Mouse (Mus musculus) CH12.LX (cell line): ENCODE data around the gene Tpm1. TPM values are rescaled to one million over a fixed set of nuclear protein-coding genes. Genes with fewer than 3 reads are reported as not detected.

Source experiments
- DNase-seq: peaks from one replicate; pipeline ENCODE4 v3.0.0-alpha.2; 2013; ENCODE audit errors: extremely low read depth
- H3K27ac ChIP-seq: 2 replicates; pipeline ENCODE4 v1.5.1; 2012; ENCODE audit warnings: low read depth, mild to moderate bottlenecking, control low read depth, moderate library complexity; ENCODE audit not compliant: insufficient read depth
- H3K27me3 ChIP-seq: replicated peaks from 2 replicates; pipeline ENCODE3; 2012; ENCODE audit warnings: inconsistent platforms
- H3K36me3 ChIP-seq, 2 experiments: replicated peaks in 1 of 2; 2 replicates each; pipeline versions ENCODE3 to v1.6.1; 2012; ENCODE audit warnings: inconsistent platforms in 1 of 2, low read length in 1 of 2, mild to moderate bottlenecking in 1 of 2, mixed read lengths in 1 of 2, moderate library complexity in 1 of 2; ENCODE audit not compliant: control insufficient read depth in 1 of 2, insufficient read depth in 1 of 2
- H3K4me1 ChIP-seq, 2 experiments: 2 replicates each; pipeline ENCODE4 v1.6.1; 2012; ENCODE audit warnings: inconsistent platforms in 1 of 2, moderate library complexity in 1 of 2; ENCODE audit not compliant: insufficient read depth in 2 of 2, control insufficient read depth in 1 of 2
- H3K4me2 ChIP-seq: 2 replicates; pipeline ENCODE4 v1.6.1; 2012; ENCODE audit warnings: low read depth, mild to moderate bottlenecking, control low read depth; ENCODE audit not compliant: poor library complexity, insufficient read depth, severe bottlenecking
- H3K4me3 ChIP-seq, 3 experiments: fragments of 150-350 bp in 1 of 3; sonication (generic) in 1 of 3; replicated peaks in 1 of 3; 2 replicates each; pipeline versions ENCODE3 to v1.5.1; 2011 to 2012; ENCODE audit warnings: low read depth in 2 of 3, low read length in 2 of 3, mild to moderate bottlenecking in 2 of 3, moderate library complexity in 2 of 3, control low read depth in 1 of 3, improper control_type of control experiment in 1 of 3, inconsistent platforms in 1 of 3, mixed read lengths in 1 of 3; ENCODE audit not compliant: poor library complexity in 1 of 3
- H3K79me2 ChIP-seq: replicated peaks from 2 replicates; pipeline ENCODE4 v1.6.1; 2012; ENCODE audit warnings: mild to moderate bottlenecking, moderate library complexity; ENCODE audit not compliant: control insufficient read depth, poor library complexity, insufficient read depth, severe bottlenecking; ENCODE audit errors: extremely low read depth
- H3K9ac ChIP-seq: 2 replicates; pipeline ENCODE4 v1.6.1; 2012; ENCODE audit warnings: low read depth, mild to moderate bottlenecking, control low read depth, moderate library complexity; ENCODE audit not compliant: insufficient read depth
- H3K9me3 ChIP-seq: replicated peaks from 2 replicates; pipeline ENCODE3; 2012; ENCODE audit warnings: low read length, inconsistent platforms, mixed read lengths
- BHLHE40 ChIP-seq: IDR thresholded peaks from 2 replicates; pipeline ENCODE4 v1.6.1; 2011; ENCODE audit warnings: mild to moderate bottlenecking, low read depth, low read length, improper control_type of control experiment
- CTCF ChIP-seq, 2 experiments: IDR thresholded peaks in 1 of 2; conservative IDR thresholded peaks in 1 of 2; 2 replicates each; pipeline ENCODE4 v1.5.1; 2011 to 2012; ENCODE audit warnings: low read depth in 2 of 2, low read length in 2 of 2, improper control_type of control experiment in 1 of 2, inconsistent platforms in 1 of 2, mild to moderate bottlenecking in 1 of 2, moderate library complexity in 1 of 2
- E2F4 ChIP-seq: IDR thresholded peaks from 2 replicates; pipeline ENCODE4 v1.6.1; 2011; ENCODE audit warnings: low read depth, low read length, improper control_type of control experiment; ENCODE audit not compliant: insufficient replicate concordance
- EP300 ChIP-seq: IDR thresholded peaks from 2 replicates; pipeline ENCODE4 v1.6.1; 2011; ENCODE audit warnings: low read length, improper control_type of control experiment
- IRF4 ChIP-seq: IDR thresholded peaks from 2 replicates; pipeline ENCODE4 v1.6.1; 2014; ENCODE audit warnings: low read depth, mild to moderate bottlenecking, inconsistent platforms, low read length, improper control_type of control experiment
- JUND ChIP-seq: conservative IDR thresholded peaks from 2 replicates; pipeline ENCODE4 v1.6.1; 2011; ENCODE audit warnings: low read depth, low read length, improper control_type of control experiment
- KAT2A ChIP-seq: IDR thresholded peaks from 2 replicates; pipeline ENCODE4 v1.6.1; 2012; ENCODE audit warnings: low read length, improper control_type of control experiment, inconsistent platforms; ENCODE audit not compliant: insufficient replicate concordance
- MAFK ChIP-seq: IDR thresholded peaks from 2 replicates; pipeline ENCODE4 v1.6.1; 2011; ENCODE audit warnings: low read length, improper control_type of control experiment; ENCODE audit not compliant: insufficient replicate concordance
- MAX ChIP-seq: IDR thresholded peaks from 2 replicates; pipeline ENCODE4 v1.6.1; 2011; ENCODE audit warnings: low read length, improper control_type of control experiment
- MAZ ChIP-seq: IDR thresholded peaks from 2 replicates; pipeline ENCODE4 v1.6.1; 2012; ENCODE audit warnings: low read depth, mild to moderate bottlenecking, inconsistent platforms, low read length, improper control_type of control experiment, moderate library complexity
- MXI1 ChIP-seq: IDR thresholded peaks from 2 replicates; pipeline ENCODE4 v1.6.1; 2011; ENCODE audit warnings: mild to moderate bottlenecking, low read depth, low read length, improper control_type of control experiment
- MYC ChIP-seq: IDR thresholded peaks from 2 replicates; pipeline ENCODE4 v1.6.1; 2011; ENCODE audit warnings: low read depth, mild to moderate bottlenecking, improper control_type of control experiment, low read length
- NELFE ChIP-seq: IDR thresholded peaks from 2 replicates; pipeline ENCODE4 v1.6.1; 2011; ENCODE audit warnings: low read depth, low read length, improper control_type of control experiment
- NRF1 ChIP-seq: IDR thresholded peaks from 2 replicates; pipeline ENCODE4 v1.6.1; 2014; ENCODE audit warnings: low read depth, mild to moderate bottlenecking, inconsistent platforms, low read length, improper control_type of control experiment, moderate library complexity
- PAX5 ChIP-seq: IDR thresholded peaks from 2 replicates; pipeline ENCODE4 v1.6.1; 2012; ENCODE audit warnings: low read length, inconsistent platforms, mixed read lengths
- POLR2A ChIP-seq: IDR thresholded peaks from 2 replicates; pipeline ENCODE4 v1.6.1; 2011; ENCODE audit warnings: low read depth, mild to moderate bottlenecking, improper control_type of control experiment, low read length
- RAD21 ChIP-seq: IDR thresholded peaks from 2 replicates; pipeline ENCODE4 v1.6.1; 2011; ENCODE audit warnings: low read depth, mild to moderate bottlenecking, low read length, improper control_type of control experiment, moderate library complexity
- SIN3A ChIP-seq: IDR thresholded peaks from 2 replicates; pipeline ENCODE4 v1.6.1; 2012; ENCODE audit warnings: low read length, improper control_type of control experiment, inconsistent platforms
- SMC3 ChIP-seq: IDR thresholded peaks from 2 replicates; pipeline ENCODE4 v1.6.1; 2011; ENCODE audit warnings: low read depth, low read length, improper control_type of control experiment
- TCF12 ChIP-seq: IDR thresholded peaks from 2 replicates; pipeline ENCODE4 v1.6.1; 2014; ENCODE audit warnings: low read depth, mild to moderate bottlenecking, inconsistent platforms, low read length, improper control_type of control experiment
- USF1 ChIP-seq: IDR thresholded peaks from 2 replicates; pipeline ENCODE4 v1.6.1; 2014; ENCODE audit warnings: low read depth, mild to moderate bottlenecking, inconsistent platforms, low read length, improper control_type of control experiment
- USF2 ChIP-seq: conservative IDR thresholded peaks from 2 replicates; pipeline ENCODE4 v1.6.1; 2011; ENCODE audit warnings: low read depth, low read length, improper control_type of control experiment
- ZC3H11A ChIP-seq: IDR thresholded peaks from 2 replicates; pipeline ENCODE4 v1.6.1; 2012; ENCODE audit warnings: low read depth, mild to moderate bottlenecking, inconsistent platforms, low read length, improper control_type of control experiment
- ZNF384 ChIP-seq: IDR thresholded peaks from 2 replicates; pipeline ENCODE4 v1.6.1; 2012; ENCODE audit warnings: low read depth, low read length, improper control_type of control experiment, inconsistent platforms
- dilution Hi-C: fragments of 300-500 bp; cut with MboI; formaldehyde crosslinking; loops from 2 replicates; pipeline ENCODE4 v1.14.3; 2020; ENCODE audit warnings: low sequenced_read_pairs; ENCODE audit not compliant: extremely low pct_unique_long_range_greater_than_20kb, extremely low pct_ligation_motif_present
- in situ Hi-C: fragments of 300-500 bp; cut with MboI; formaldehyde crosslinking; loops from 3 replicates; pipeline ENCODE4 v1.14.3; 2019; ENCODE audit warnings: low sequenced_read_pairs, low pct_ligation_motif_present, low pct_unique_long_range_greater_than_20kb, mixed read lengths
- polyA plus RNA-seq: library from polyadenylated mRNA; unstranded; fragments of >175 nt; gene quantifications from 2 replicates; pipeline ENCODE4 v1.2.1, GENCODE M21; 2012; ENCODE audit warnings: low read depth; ENCODE audit not compliant: insufficient read length
- total RNA-seq, 2 experiments: library from RNA; depleted of rRNA; stranded (reverse); fragments of 300-350 nt in 1 of 2; fragments of >200 nt in 1 of 2; gene quantifications; 2 replicates each; pipeline ENCODE4 v1.2.3; 2012 to 2014

The Tpm1 gene
- total and polyA plus RNA-seq, 3 experiments = 34.6 to 178 (median 63.1) TPM

- Histone ChIP-seq H3K4me2 (0 out of 2 replicates have a peak overlapping the region, but pooled peaks have one; percentile 26), H3K27me3 (no peaks in the 10 kb centered on the region), H3K9ac (no peak overlapping the region), H3K4me3 (no peak overlapping the region), H3K27ac (no peak overlapping the region), H3K4me1 (peaks cover 0 to 6% of the 10 kb centered on the region in 2 experiments; a peak in 2 of 4 replicates), H3K79me2 (no peaks in the 10 kb centered on the region), H3K9me3 (no peaks in the 10 kb centered on the region), H3K36me3 (no peaks in the 10 kb centered on the region)
- DNase-seq = peak; percentile 89
- dilution Hi-C loops = no loop called here
- in situ Hi-C loops = loop anchor here (5.0 kb wide), 1 partner anchor 41 kb away; no protein-coding TSS in a partner anchor
- TF ChIP-seq SMC3 (peak; percentile 90), MYC (peak; percentile 80), NRF1 (0 out of 2 replicates have a peak, but pooled peaks have one; percentile 42), MAZ (no peak), E2F4 (no peak), USF2 (0 out of 2 replicates have a peak, but pooled peaks have one; percentile 6), ZC3H11A (peak; percentile 37), TCF12 (no peak), BHLHE40 (peak; percentile 24; the same call in 1 of the 2 replicates), CTCF (conservative IDR thresholded peaks at IDR 0.05 in 1 of 2, IDR thresholded peaks at IDR 0.05 in 1 of 2; ENCODE audit: low read depth in 2 of 2, low read length in 2 of 2) (peak; percentile 36 to 80; a peak in 3 of 4 replicates), RAD21 (peak; percentile 72), IRF4 (peak; percentile 28; the same call in 1 of the 2 replicates), POLR2A (no peak), ZNF384 (peak; percentile 94), MAX (0 out of 2 replicates have a peak, but pooled peaks have one; percentile 57), NELFE (0 out of 2 replicates have a peak, but pooled peaks have one; percentile 30), KAT2A (no peak), EP300 (no peak), MXI1 (0 out of 2 replicates have a peak, but pooled peaks have one; percentile 32), SIN3A (0 out of 2 replicates have a peak, but pooled peaks have one; percentile 43), MAFK (no peak), PAX5 (no peak), USF1 (no peak), JUND (0 out of 2 replicates have a peak, but pooled peaks have one; percentile 43)
Measured at GRCm38 (mm10) chr9:67001050-67001449, 48.2 kb downstream of the Tpm1 start.
